Mouse (Mus musculus): ENCODE measurements around the gene Pnkd. TPM values are rescaled to one million over a fixed set of nuclear protein-coding genes. Genes with fewer than 3 reads are reported as not detected.

Pnkd gene
- total RNA-seq, 1 experiment from 2014 or later, result 17.2 TPM

DNA sequence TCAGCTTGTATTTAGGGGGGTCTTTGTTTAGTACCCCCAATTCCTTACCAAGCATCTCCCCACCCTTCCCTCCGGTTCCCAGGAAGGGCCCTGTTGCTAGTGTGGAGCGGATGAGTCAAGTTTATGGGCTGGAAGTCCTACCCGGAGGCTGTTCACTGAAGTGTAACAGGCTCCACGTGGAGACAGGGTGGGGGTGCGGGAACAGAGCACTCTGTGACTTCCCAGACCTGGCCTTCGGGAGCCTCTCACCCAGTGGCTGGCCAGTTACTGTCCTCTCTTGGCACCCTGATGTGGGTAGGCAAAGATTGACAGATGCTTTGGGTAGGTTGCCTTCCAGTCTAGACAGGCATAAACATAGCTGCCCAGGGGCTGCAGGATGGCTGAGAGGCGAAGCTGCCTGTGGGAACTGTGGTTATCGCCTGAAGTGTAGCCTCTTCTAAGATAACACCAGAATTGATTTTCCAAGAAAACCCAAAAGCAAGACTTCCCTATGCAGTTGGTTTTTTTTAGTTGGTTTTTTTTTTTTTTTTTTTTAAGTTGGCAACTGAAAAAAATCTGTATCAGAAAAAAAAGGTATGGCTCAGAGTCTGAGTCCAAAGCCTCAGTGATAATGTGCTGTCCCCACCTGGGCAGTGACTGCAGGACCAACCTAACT is 6.7 kb upstream of the Pnkd start:
- no peak for ATAC-seq (replicated peaks; ENCODE audit: low read depth, poor library complexity, severe bottlenecking)

DNA sequence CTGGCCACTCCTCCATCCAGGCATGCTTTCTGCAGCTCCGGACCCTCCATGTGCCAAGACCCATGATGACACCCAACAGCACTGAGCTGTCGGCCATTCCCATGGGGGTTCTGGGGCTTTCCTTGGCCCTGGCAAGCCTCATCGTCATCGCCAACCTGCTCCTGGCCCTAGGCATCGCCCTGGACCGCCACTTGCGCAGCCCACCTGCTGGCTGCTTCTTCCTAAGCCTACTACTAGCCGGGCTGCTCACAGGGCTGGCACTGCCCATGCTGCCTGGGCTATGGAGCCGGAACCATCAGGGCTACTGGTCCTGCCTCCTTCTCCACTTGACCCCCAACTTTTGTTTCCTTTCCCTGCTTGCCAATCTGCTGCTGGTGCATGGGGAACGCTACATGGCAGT is 6.2 kb upstream of the Pnkd start, which contains the start of gene Gpbar1:
Gene Gpbar1 (plus strand): TSS at position 13 of the 400 bp plus-strand sequence.
- no peak for ATAC-seq (replicated peaks; ENCODE audit: low read depth, poor library complexity, severe bottlenecking)

DNA sequence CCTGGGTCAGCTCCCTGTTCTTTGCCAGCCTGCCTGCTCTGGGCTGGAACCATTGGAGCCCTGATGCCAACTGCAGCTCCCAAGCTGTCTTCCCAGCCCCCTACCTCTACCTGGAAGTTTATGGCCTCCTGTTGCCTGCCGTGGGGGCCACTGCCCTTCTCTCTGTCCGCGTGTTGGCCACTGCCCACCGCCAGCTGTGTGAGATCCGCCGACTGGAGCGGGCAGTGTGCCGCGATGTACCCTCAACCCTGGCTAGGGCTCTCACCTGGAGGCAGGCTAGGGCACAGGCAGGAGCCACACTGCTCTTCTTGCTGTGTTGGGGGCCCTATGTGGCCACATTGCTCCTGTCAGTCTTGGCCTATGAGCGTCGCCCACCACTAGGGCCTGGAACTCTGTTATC is 5.7 kb upstream of the Pnkd start:
- ATAC-seq (replicated peaks; ENCODE audit: low read depth, poor library complexity, severe bottlenecking), result no peak

DNA sequence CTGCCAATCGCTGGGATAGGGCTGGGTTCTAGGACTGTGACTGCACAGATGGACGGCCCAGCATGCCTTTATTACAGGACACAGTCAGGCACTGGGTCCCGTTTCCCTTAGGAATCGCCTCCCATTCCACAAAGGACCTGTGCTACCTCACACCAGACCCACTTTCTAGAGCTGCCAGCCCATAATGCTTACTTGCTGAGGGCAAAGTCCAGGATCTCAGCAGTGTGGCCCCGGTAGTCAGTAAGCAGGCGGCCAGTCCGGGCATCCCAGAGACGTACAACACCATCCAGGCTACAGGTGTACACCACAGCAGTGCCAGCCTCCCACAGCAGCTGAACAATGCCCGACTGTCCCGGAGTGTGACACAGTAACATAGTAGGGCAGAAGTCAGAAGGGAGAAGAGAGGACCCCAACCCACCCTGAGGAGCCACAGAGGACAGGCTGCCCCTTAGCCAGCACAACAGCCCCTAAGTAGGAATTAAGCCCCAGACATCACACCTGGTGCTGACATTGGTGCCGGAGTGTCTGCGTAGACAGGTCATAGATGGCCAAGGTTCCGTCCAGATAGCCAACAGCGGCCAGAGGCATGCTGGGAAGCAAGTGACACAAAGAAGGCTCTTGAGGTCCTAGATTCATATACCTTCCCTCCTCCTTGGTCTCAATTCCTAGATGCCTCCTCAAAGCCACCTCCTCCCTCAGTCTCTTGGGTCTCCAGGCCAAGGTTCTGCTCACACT is 4.0 kb upstream of the Pnkd start:
- ATAC-seq (replicated peaks; ENCODE audit: low read depth, poor library complexity, severe bottlenecking), result no peak

DNA sequence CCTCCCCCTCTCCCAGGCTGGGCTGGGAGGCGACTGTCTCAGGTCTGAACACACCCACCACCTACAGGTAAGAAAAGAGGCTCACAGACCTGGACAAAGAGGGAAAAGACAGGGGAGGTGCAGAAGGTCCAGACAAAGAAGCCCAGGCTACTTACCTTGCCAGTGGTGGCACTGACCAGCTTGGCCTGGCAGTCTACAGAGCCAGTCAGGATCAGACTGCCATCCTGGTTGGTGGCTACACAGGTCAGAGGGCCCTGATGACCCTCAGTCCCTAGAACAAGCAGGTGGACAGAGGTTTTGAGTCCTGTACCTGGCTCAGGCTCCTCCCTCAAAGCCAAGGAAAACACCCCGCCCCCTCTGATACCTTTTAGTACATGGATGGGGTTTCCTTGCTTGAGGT is 3.4 kb upstream of the Pnkd start:
- ATAC-seq (replicated peaks; ENCODE audit: low read depth, poor library complexity, severe bottlenecking), result no peak

DNA sequence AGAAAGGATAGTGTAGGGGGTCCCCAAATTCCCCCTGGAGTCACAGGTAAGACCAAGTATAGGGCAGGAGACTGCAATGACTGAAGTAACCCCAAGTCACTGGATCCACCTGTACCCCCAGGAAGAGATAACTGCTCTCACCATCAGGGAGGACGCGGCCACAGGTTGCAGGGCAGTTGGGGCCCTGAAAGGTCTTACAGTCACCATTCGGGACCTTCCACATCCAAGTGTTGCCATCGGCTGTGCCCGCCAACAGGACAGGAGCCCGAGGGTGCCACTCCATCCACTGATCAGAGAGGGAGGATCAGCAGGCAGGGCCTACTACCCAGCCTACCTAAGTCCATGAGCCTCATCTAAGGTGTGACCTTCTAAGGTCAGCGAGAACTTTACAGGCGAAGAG is 2.8 kb upstream of the Pnkd start:
- no peak for ATAC-seq (replicated peaks; ENCODE audit: low read depth, poor library complexity, severe bottlenecking)

DNA sequence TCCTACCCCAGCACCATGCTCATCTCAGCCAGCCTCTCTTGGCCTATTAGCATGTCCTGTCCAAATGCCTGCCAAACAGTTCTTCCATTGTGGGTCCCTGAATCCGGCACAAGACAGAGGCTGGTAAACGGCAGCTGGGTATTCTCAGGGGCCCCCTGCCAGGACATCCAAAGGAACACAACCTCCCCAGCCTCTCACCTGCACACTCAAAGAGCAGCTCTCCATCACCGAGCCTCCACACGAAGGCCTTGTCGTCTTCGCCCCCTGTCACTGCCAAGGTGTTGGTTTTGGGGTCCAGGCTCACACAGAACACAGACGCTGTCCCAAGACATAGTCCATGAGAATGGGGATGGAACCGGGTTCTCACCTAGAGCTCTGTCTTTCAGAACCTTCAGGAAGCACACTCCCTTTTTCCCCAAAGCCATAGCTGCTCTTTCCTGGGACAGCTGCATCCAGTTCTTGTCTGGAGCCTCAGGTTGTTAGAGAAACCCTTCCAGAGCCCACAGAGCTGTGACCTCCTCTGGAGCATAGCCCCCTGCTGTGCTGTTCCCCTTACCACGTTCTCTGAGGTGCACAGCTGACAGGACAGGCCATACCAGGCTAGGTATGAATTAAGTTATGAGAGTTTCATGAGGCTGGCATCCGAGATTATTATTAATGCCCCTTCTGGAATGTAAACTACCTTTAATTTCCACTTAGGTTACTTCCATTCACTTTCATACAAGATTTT is 1.7 kb upstream of the Pnkd start:
- no peak for ATAC-seq (replicated peaks; ENCODE audit: low read depth, poor library complexity, severe bottlenecking)

DNA sequence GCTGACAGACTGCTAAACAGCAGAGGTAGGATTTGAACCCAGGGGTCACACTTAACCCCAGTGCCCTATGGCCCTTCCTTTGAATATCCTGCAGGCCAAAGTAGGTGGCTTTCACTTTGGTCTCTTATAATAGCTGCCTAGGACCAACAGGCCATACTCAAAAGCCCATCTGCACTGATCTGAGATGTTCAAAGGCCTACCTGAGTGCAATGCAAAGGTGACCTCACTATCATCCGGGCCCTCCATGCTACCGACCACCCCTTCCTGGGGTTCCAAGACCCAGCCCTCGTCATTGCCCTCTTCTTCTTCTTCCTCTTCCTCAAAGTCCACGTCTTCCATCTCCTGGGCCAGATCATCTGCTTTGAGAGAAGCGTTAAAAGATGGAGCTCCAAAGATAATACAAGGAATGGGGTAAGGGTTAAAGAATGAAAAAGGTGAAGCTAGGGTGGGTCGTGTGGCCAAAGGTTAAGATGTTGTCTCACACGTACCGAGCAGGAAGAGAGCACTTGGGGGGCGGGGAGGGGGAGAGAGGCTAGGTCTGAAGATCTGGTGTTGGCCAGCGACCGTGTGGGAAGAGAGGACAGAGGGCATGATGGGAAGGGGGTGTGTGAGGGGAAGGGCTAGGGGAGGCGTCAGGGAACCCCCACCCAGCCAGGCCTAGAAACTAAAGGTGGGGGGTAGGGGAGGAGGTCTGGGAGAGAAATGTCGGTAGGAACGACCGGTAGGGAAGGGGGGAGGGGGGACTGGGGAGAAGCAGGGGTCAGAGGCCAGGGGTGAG is 855 bp upstream of the Pnkd start:
- peak; percentile 31 for ATAC-seq (replicated peaks; ENCODE audit: low read depth, poor library complexity, severe bottlenecking)

DNA sequence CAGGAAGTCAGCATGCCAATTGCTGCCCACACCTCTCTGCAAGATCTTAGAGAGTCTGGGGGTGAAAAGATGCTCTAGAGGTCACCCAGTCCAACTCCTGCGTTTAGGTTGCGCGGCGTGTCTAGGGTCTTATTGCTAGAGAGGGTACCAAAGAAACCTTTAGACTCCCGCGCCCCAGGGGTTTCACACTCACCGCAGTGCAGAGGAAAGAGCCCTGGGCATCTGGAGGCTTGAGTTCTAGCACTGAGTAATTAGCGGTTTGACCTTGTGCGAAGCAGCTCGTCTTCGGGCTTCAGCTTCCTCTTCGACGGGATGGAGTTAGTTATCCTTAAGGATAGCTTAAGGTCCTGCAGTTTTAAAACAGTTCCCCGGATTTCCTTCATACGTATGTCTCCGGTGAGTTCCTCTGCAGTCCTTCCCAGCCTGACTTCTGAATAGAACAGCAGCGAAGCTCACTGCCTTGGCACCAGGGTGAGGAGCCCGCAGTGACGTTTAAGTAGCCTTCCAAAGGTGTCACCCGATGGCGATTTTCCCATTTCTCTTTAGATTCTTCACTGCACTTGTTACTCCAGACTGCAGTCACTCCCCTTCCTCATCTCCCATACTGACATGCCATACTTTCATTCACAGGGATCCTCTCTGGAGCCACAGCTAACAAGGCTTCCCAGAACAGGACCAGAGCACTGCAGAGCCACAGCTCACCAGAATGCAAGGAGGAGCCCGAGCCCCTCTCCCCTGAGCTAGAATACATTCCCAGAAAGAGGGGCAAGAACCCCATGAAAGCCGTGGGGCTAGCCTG is 681 bp downstream of the Pnkd start:
- 0 out of 2 replicates have a peak, but pooled peaks have one; percentile 1 for ATAC-seq (replicated peaks; ENCODE audit: low read depth, poor library complexity, severe bottlenecking)

DNA sequence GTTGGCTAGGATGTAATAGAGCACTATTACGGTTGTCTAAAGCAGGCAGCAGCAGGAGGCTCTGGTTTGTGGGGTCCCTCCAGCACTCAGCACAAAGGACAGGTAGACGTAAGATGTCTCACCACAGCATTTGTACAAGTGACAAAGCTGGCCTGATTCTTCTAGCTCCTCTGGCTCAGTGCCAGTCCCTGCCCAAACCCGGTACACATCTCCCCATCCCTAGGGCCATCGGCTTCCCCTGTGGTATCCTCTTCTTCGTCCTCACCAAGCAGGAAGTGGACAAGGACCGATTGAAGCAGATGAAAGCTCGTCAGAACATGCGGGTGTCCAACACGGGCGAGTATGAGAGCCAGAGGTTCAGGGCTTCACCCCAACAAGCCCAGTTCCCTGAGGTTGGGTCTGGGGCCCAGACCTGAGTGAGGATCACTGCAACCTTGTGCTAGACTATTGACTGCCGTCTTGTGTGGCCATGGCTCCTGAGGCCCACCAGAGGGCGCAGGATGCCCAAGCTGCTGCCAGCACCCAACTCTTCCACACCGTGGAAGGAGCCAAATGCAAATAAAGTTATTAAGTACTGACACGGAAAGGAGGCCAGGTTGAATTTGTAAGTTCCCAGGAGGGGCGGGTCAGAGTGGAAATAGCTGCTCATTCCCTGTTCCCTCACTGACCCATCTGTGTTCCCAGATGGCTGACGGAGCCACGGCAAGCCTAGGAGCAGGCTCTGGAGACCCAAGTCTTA is 2.3 kb downstream of the Pnkd start:
- ATAC-seq (replicated peaks; ENCODE audit: low read depth, poor library complexity, severe bottlenecking), result peak; percentile 30; the same call in 1 of the 2 replicates

DNA sequence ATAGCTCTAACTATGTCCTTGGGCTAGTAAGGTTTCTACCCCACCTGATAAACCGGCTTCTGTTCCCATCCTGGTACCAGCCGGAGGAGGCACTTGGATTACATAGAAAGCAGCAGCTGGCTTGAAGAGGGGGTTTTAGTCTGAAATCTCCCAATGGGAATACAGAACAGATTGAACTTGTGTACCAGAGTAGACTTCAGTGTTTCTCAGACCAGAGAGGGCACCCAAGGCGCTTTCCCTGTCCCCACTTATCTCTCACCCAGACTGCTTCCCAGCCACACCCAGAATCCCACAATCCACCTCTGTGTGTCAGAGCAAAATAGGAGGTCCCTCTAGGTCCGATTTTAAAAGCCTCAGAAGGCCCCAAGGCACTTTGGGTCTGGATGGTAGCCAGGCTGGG is 3.6 kb downstream of the Pnkd start:
- ATAC-seq (replicated peaks; ENCODE audit: low read depth, poor library complexity, severe bottlenecking), result no peak

DNA sequence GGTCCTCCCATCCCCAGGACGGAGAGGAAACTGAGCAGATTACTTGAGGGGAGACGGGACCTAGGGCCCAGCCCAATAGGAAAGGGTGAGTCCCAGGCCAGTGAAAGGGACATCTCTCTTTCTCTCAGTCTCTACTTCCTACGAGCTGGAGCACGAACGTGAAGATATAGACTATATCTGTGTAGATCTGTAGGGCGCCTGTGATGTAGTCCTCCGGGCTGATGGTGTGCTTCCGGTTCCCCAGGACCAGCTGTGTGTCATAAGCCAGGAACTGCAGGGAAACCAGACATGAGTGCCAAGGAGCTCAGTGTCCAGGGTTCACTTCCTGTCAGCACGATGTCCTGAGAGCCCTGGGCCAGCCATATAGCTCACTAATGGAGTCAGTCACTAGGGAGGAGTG is 4.5 kb downstream of the Pnkd start:
- no peak for ATAC-seq (replicated peaks; ENCODE audit: low read depth, poor library complexity, severe bottlenecking)

DNA sequence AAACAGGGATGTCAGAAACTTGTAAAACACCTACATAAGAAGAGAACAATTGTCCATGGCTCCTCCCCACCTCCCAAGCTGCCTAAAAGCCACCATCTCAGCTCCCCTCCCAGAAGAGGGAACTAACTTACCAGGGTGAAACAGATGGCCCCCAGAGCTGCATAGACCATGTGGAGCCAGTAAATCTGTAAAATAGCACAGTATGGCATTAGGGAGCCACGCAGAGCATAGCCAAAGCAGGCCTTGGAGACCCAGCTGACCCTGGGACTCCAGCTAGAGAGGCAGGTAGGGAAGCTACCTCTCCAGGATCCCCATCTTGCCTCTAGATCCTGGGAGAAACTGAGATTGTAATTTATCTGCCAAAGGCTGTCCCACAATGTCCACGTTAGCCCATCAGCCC is 5.0 kb downstream of the Pnkd start:
- no peak for ATAC-seq (replicated peaks; ENCODE audit: low read depth, poor library complexity, severe bottlenecking)

DNA sequence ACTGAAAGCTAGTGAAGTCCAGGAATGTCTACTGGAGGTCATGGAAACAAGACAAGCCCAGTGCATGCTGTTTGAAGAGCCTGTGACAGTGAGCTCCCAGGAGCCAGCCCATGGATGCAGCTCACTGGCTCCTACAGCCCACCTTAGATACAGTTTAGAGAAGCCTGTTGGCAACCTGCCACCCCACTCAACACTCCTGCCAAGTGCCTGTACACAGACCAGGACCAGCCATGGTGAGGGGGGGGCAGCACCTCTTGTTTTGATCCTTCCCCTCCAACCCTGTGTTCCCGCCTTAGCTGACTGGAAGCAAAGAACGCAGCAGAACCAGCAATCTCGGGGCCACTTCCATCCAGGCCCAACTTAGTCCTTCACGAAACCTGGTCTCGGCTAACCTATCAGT is 5.4 kb downstream of the Pnkd start:
- ATAC-seq (replicated peaks; ENCODE audit: low read depth, poor library complexity, severe bottlenecking), result no peak

DNA sequence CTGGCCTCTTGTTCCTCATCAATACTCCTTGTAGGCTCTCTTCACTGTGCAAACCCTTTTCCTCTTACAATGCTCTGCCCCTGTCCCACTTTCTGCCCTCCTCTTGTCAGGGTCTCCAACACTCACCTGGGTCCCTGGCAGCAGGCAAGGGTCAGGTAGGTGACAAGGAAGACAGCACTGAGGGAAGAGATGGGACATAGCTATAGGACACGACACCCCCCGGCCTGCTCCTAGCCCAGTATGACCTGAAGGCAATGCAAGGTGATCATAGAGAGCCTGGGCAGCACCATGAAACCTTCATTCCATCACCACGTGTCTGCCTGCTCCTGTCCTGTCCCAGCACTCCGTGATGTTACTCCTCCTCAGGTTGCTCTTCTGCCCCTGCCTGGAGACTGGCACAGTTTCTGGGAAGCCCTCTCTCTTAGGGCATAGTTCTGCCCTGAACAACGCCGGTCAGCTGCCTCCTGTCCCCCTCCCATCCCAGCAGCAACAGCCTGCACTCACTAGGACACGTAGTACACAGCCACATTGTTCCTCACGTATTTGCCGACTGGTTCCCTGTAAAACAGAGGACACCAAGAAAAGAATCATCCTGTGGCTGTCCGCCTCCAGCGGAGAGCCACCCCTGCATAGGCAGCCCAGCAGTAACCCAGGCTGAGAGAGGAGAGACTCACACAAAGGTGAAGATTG is 7.7 kb downstream of the Pnkd start:
- no peak for ATAC-seq (replicated peaks; ENCODE audit: low read depth, poor library complexity, severe bottlenecking)

DNA sequence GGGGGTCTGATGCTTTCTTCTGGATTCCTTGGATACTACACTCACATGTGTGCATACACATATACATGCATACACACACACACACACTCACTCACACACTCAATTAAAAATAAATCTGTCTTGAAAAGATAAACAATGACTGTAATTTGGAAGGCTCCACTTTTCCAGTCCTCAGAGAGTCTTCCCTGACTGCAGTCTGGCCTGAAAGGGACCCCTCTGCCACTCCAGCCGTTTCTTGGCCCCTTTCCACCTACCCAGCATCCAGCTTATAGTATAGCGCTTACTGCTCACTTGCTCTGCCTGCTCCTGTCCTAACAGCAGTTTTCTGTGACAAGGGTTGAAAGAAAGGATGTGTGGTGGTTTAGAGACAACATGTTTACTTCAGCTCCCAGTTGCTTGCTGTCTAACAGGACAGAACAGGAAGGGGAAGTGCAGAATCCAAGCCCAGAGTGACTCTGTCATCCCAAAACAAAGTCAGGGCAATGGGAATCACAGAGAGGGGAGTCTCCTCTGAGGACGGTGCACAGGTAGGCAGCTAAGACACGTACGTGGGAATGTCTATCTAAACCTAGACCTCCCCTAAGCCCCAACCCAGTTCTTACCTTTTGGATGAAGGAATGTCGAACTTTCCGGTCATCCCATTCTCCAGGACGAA is 8.7 kb downstream of the Pnkd start:
- ATAC-seq (replicated peaks; ENCODE audit: low read depth, poor library complexity, severe bottlenecking), result no peak

DNA sequence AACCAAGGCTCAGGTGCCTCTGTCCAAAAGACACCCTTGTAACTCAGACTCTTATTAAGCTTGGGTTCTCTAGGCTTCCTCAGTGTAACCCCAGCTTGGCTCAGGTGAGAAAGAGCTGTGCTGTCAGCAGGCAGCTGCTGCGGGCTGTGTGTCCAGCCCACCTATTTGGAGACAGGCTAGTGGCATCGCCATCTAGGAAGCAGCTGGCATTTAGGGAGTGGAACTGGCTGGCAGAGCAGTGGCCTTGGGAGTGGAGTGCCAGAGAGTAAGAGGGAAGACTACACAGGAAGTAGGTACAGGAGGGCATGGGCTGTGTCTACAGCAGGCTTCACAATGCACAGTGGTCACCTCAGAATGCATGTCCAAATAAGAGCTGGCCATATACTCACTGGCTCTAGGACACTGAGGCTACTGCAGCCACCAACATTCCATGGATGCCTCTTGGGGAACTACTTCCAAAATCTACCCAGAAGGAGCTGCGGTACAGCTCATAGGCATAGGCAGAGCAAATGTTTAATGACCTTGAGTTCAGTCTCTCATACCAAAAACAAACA is 9.4 kb downstream of the Pnkd start:
- no peak for ATAC-seq (replicated peaks; ENCODE audit: low read depth, poor library complexity, severe bottlenecking)

All from common myeloid progenitor, adult 5-6 weeks (primary cell).